Mouse (Mus musculus): ENCODE results near the gene Hist1h4f. TPM values are rescaled to one million over a fixed set of nuclear protein-coding genes. Genes with fewer than 3 reads are reported as not detected.
"Not testable (repeated sequence)": the region's sequence is repeated elsewhere in the genome, so short reads cannot be mapped to it uniquely, and the experiment has no call there.

Hist1h4f gene
- total and polyA plus RNA-seq, 2 experiments: 77.8 TPM; not detected in 1

- no peak overlapping the region for H3K4me3 ChIP-seq (ENCODE audit: insufficient read depth, low read depth, low read length)
- no peak for DNase-seq (ENCODE audit: extremely low read depth, low read depth, low spot score)
- no peaks in the 10 kb centered on the region for H3K27me3 ChIP-seq (ENCODE audit: control insufficient read depth, insufficient read depth, low read length)
- no peaks in the 10 kb centered on the region for H3K79me2 ChIP-seq (ENCODE audit: control insufficient read depth, insufficient read depth, low read length)
- H3K36me3 ChIP-seq (ENCODE audit: control insufficient read depth, insufficient read depth, low read length): no peaks in the 10 kb centered on the region
- peaks cover 1% of the 10 kb centered on the region; the same call in 1 of the 2 replicates for H3K4me1 ChIP-seq (ENCODE audit: control insufficient read depth, insufficient read depth, low read length)
- no peak overlapping the region for H3K9ac ChIP-seq (ENCODE audit: low read depth, low read length)
- TF ChIP-seq POLR2A (IDR thresholded peaks at IDR 0.05; ENCODE audit: extremely low read depth, insufficient read depth, low read length): no peak
- TF ChIP-seq CTCF (IDR thresholded peaks at IDR 0.05; ENCODE audit: low read depth, low read length): no peak
- WGBS: 91% methylated on average over 3 of the region's 3 CpGs
- no peak overlapping the region for H3K27ac ChIP-seq (replicated peaks; ENCODE audit: insufficient read depth, low read depth, low read length)
Observed at GRCm38 (mm10) chr13:23541497-23541896, 10.0 kb downstream of the Hist1h4f start.

GRCm38 (mm10) chr13:23539821-23540220 lies 11.6 kb downstream of the Hist1h4f start:
- DNase-seq (ENCODE audit: extremely low read depth, low read depth, low spot score); H3K4me1 ChIP-seq (ENCODE audit: control insufficient read depth, insufficient read depth, low read length); H3K27ac ChIP-seq (replicated peaks; ENCODE audit: insufficient read depth, low read depth, low read length); H3K9ac ChIP-seq (ENCODE audit: low read depth, low read length); H3K79me2 ChIP-seq (ENCODE audit: control insufficient read depth, insufficient read depth, low read length); H3K4me3 ChIP-seq (ENCODE audit: insufficient read depth, low read depth, low read length); H3K27me3 ChIP-seq (ENCODE audit: control insufficient read depth, insufficient read depth, low read length); H3K36me3 ChIP-seq (ENCODE audit: control insufficient read depth, insufficient read depth, low read length): not testable (repeated sequence)
- 93% methylated on average over 1 of the region's 1 CpGs for WGBS

GRCm38 (mm10) chr13:23538249-23538648 lies 13.2 kb downstream of the Hist1h4f start:
- WGBS: 76% methylated on average over 5 of the region's 5 CpGs
- no peak overlapping the region for H3K4me3 ChIP-seq (ENCODE audit: insufficient read depth, low read depth, low read length)

GRCm38 (mm10) chr13:23537006-23537710 lies 14.3 kb downstream of the Hist1h4f start:
- Histone ChIP-seq H3K36me3 (ENCODE audit: control insufficient read depth, insufficient read depth, low read length) (no peaks in the 10 kb centered on the region), H3K27ac (replicated peaks; ENCODE audit: insufficient read depth, low read depth, low read length) (no peak overlapping the region), H3K4me3 (ENCODE audit: insufficient read depth, low read depth, low read length) (no peak overlapping the region), H3K9ac (ENCODE audit: low read depth, low read length) (no peak overlapping the region), H3K79me2 (ENCODE audit: control insufficient read depth, insufficient read depth, low read length) (no peaks in the 10 kb centered on the region), H3K27me3 (ENCODE audit: control insufficient read depth, insufficient read depth, low read length) (no peaks in the 10 kb centered on the region), H3K4me1 (ENCODE audit: control insufficient read depth, insufficient read depth, low read length) (peaks cover 11% of the 10 kb centered on the region)
- no peak for DNase-seq (ENCODE audit: extremely low read depth, low read depth, low spot score)
- 89% methylated on average over 3 of the region's 3 CpGs for WGBS
- TF ChIP-seq POLR2A (IDR thresholded peaks at IDR 0.05; ENCODE audit: extremely low read depth, insufficient read depth, low read length): no peak
- TF ChIP-seq CTCF (IDR thresholded peaks at IDR 0.05; ENCODE audit: low read depth, low read length): no peak

More at GRCm38 (mm10) chr13:23538249-23538648, 13.2 kb downstream of the Hist1h4f start:
- Histone ChIP-seq H3K36me3 (ENCODE audit: control insufficient read depth, insufficient read depth, low read length) (no peaks in the 10 kb centered on the region), H3K9ac (ENCODE audit: low read depth, low read length) (no peak overlapping the region), H3K4me1 (ENCODE audit: control insufficient read depth, insufficient read depth, low read length) (peaks cover 5% of the 10 kb centered on the region), H3K27ac (replicated peaks; ENCODE audit: insufficient read depth, low read depth, low read length) (no peak overlapping the region), H3K79me2 (ENCODE audit: control insufficient read depth, insufficient read depth, low read length) (no peaks in the 10 kb centered on the region), H3K27me3 (ENCODE audit: control insufficient read depth, insufficient read depth, low read length) (no peaks in the 10 kb centered on the region)
- no peak for TF ChIP-seq CTCF (IDR thresholded peaks at IDR 0.05; ENCODE audit: low read depth, low read length)
- TF ChIP-seq POLR2A (IDR thresholded peaks at IDR 0.05; ENCODE audit: extremely low read depth, insufficient read depth, low read length): no peak
- no peak for DNase-seq (ENCODE audit: extremely low read depth, low read depth, low spot score)

- H3K4me3 ChIP-seq (ENCODE audit: insufficient read depth, low read depth, low read length): no peak overlapping the region
- H3K36me3 ChIP-seq (ENCODE audit: control insufficient read depth, insufficient read depth, low read length): no peaks in the 10 kb centered on the region
- H3K9ac ChIP-seq (ENCODE audit: low read depth, low read length): no peak overlapping the region
- no peaks in the 10 kb centered on the region for H3K27me3 ChIP-seq (ENCODE audit: control insufficient read depth, insufficient read depth, low read length)
- no peak for TF ChIP-seq CTCF (IDR thresholded peaks at IDR 0.05; ENCODE audit: low read depth, low read length)
- no peak for TF ChIP-seq POLR2A (IDR thresholded peaks at IDR 0.05; ENCODE audit: extremely low read depth, insufficient read depth, low read length)
- no peak overlapping the region for H3K27ac ChIP-seq (replicated peaks; ENCODE audit: insufficient read depth, low read depth, low read length)
- no peak for DNase-seq (ENCODE audit: extremely low read depth, low read depth, low spot score)
- WGBS: 32% methylated on average over 7 of the region's 7 CpGs
- no peaks in the 10 kb centered on the region for H3K79me2 ChIP-seq (ENCODE audit: control insufficient read depth, insufficient read depth, low read length)
- peaks cover 11% of the 10 kb centered on the region for H3K4me1 ChIP-seq (ENCODE audit: control insufficient read depth, insufficient read depth, low read length)
Observed at GRCm38 (mm10) chr13:23536076-23536822, 15.2 kb downstream of the Hist1h4f start.

DNA sequence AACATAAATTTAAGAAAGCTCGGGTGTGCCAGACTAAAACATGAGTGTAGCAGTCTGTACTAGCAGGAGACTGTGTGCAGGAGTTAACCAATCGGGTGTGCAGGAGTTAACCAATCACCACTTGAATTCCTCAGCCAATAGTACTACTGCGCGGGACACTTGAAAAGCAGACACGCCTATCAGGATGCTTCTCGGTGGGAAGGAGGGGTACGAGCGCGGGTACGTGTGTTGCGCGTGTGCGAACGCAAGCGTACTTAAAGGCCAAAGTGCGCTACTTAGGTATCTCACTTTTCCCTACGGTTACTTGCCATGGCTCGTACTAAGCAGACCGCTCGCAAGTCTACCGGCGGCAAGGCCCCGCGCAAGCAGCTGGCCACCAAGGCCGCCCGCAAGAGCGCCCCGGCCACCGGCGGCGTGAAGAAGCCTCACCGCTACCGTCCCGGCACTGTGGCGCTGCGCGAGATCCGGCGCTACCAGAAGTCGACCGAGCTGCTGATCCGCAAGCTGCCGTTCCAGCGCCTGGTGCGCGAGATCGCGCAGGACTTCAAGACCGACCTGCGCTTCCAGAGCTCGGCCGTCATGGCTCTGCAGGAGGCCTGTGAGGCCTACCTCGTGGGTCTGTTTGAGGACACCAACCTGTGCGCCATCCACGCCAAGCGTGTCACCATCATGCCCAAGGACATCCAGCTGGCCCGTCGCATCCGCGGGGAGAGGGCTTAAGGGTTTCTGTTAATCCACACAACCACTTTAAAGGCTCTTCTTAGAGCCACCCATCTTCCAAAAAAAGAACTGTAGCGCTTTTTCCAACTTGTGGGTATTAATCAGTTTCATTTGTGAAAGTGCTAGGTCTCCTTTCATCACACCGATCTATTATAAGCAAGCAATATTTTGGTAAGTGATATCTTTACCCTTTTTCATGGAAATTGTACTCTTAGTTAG lies 16.0 kb downstream of the Hist1h4f start, which contains the start of gene Hist1h3g:
Gene Hist1h3g, plus strand, starts transcription at position 286 of the 939 bp plus-strand sequence.
- Histone ChIP-seq H3K4me3 (ENCODE audit: insufficient read depth, low read depth, low read length) (peak within 1 kb of the TSS; percentile 48), H3K4me1 (ENCODE audit: control insufficient read depth, insufficient read depth, low read length) (peaks cover 11% of the 10 kb centered on the region)
- H3K36me3 ChIP-seq (ENCODE audit: control insufficient read depth, insufficient read depth, low read length); H3K27ac ChIP-seq (replicated peaks; ENCODE audit: insufficient read depth, low read depth, low read length); H3K27me3 ChIP-seq (ENCODE audit: control insufficient read depth, insufficient read depth, low read length); H3K9ac ChIP-seq (ENCODE audit: low read depth, low read length); H3K79me2 ChIP-seq (ENCODE audit: control insufficient read depth, insufficient read depth, low read length): not testable (repeated sequence)
- WGBS: 2% methylated on average over 49 of the region's 62 CpGs
- DNase-seq (ENCODE audit: extremely low read depth, low read depth, low spot score): peak; percentile 89

All from liver, adult 2 months (tissue).